Mouse (Mus musculus): Measurements from ENCODE around the gene Fads6.

Fads6 gene

GRCm38 (mm10) chr11:115297214-115297826 lies at the start of gene Fads6:
Fads6 (minus strand) TSS chr11:115297663.
- DNase-seq: peak; percentile 83 to 88

GRCm38 (mm10) chr11:115345515-115345914 lies 48.1 kb upstream of the Fads6 start:
- DNase-seq: no peak

- no peak for DNase-seq
Observed at GRCm38 (mm10) chr11:115344967-115345366, 47.5 kb upstream of the Fads6 start.

GRCm38 (mm10) chr11:115341866-115342265 lies 44.4 kb upstream of the Fads6 start:
- DNase-seq: no peak

GRCm38 (mm10) chr11:115341246-115341645 lies 43.8 kb upstream of the Fads6 start:
- no peak for DNase-seq

GRCm38 (mm10) chr11:115337826-115338225 lies 40.4 kb upstream of the Fads6 start:
- no peak for DNase-seq

- no peak for DNase-seq
Observed at GRCm38 (mm10) chr11:115337350-115337749, 39.9 kb upstream of the Fads6 start.

GRCm38 (mm10) chr11:115336115-115336514 lies 38.7 kb upstream of the Fads6 start:
- no peak for DNase-seq

GRCm38 (mm10) chr11:115335223-115335622 lies 37.8 kb upstream of the Fads6 start:
- no peak for DNase-seq

- DNase-seq: no peak
Observed at GRCm38 (mm10) chr11:115334531-115334930, 37.1 kb upstream of the Fads6 start, which contains the start of gene Otop3. Otop3 (plus strand) TSS chr11:115334731.

- DNase-seq: no peak
Observed at GRCm38 (mm10) chr11:115329339-115329738, 31.9 kb upstream of the Fads6 start.

- DNase-seq: no peak
Observed at GRCm38 (mm10) chr11:115326730-115327129, 29.3 kb upstream of the Fads6 start.

GRCm38 (mm10) chr11:115323354-115323753 lies 25.9 kb upstream of the Fads6 start:
- DNase-seq: no peak

- DNase-seq: peak; percentile 65 to 71
Observed at GRCm38 (mm10) chr11:115321906-115322693, 24.6 kb upstream of the Fads6 start, which contains the start of gene Ush1g. Ush1g (minus strand) TSS chr11:115322041.

GRCm38 (mm10) chr11:115319704-115320383 lies 22.4 kb upstream of the Fads6 start:
- peak; percentile 35 to 51 for DNase-seq

- DNase-seq: no peak
Observed at GRCm38 (mm10) chr11:115318245-115319027, 21.0 kb upstream of the Fads6 start.

GRCm38 (mm10) chr11:115317204-115317603 lies 19.7 kb upstream of the Fads6 start:
- DNase-seq: no peak

- no peak for DNase-seq
Observed at GRCm38 (mm10) chr11:115314249-115314648, 16.8 kb upstream of the Fads6 start.

- no peak for DNase-seq
Observed at GRCm38 (mm10) chr11:115308781-115309180, 11.3 kb upstream of the Fads6 start.

GRCm38 (mm10) chr11:115306863-115307262 lies 9.4 kb upstream of the Fads6 start, which contains the start of gene Otop2:
Otop2 (plus strand) TSS chr11:115307163.
- DNase-seq: no peak

- DNase-seq: no peak
Observed at GRCm38 (mm10) chr11:115303167-115303566, 5.7 kb upstream of the Fads6 start.

- DNase-seq: no peak
Observed at GRCm38 (mm10) chr11:115301351-115301750, 3.9 kb upstream of the Fads6 start.

- no peak for DNase-seq
Observed at GRCm38 (mm10) chr11:115300745-115301144, 3.3 kb upstream of the Fads6 start.
